Mouse (Mus musculus): ENCODE results near the gene Atg16l2.

Gene Atg16l2

DNA sequence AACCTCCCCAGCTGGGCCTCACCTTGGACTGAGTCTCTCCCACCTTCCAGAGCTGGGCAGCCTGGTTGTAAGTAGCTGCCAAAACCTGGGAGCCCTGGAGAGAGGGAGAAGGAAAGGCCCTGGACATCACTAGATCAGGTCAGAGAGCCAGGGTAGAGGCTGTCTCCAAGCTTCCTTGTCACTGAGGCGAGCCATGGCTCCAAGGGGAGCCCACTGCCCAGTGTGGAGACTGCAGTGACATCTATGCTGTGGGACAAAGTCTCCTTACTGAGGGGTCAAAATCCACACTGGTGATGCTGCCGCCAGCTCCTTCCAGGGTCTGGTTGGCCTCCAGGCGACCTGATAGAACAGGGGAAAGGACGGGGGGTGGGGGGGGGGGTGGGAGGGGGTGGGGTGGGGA lies 10.0 kb downstream of the Atg16l2 start:
- no peak for DNase-seq (ENCODE audit: low read depth, low spot score)

DNA sequence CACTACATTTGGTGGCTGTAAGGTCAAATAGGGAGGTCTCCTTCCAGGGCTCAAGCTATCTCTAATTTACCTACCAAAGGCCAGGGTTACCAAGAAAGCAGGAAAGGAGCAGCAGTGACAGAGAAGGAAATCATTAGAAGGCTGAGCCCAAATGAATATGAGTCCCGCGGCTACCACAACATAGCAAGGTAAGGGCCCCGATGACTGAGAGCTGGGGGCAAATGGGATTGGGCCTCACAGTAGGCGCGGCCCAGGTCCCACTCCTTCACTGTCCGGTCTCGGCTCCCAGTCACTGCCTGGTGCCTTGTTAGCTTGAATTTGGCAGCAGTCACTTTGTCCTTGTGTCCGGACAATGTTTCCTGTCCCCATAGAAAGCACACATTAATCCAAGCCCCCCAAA lies 10.4 kb downstream of the Atg16l2 start:
- no peak for DNase-seq (ENCODE audit: low read depth, low spot score)

DNA sequence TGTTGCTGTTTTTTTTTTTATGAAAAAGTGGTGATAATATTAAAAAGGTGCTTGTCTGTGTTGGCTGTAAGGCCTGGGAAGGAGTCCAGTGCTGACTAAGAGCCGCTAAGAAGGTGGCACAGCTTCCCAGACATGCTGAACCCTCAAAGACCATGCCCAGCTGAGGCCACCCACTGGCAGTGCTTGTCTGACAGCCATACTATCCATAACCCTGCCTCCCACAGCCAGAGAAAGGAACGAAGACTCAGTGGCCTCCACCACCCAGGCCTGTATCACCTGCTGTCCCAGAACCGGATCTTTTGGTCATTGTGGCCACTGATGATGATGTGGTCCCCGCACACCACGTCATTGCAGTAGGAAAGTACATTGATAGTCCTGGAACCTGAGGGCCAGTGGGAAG lies 10.8 kb downstream of the Atg16l2 start:
- DNase-seq (ENCODE audit: low read depth, low spot score) = no peak

DNA sequence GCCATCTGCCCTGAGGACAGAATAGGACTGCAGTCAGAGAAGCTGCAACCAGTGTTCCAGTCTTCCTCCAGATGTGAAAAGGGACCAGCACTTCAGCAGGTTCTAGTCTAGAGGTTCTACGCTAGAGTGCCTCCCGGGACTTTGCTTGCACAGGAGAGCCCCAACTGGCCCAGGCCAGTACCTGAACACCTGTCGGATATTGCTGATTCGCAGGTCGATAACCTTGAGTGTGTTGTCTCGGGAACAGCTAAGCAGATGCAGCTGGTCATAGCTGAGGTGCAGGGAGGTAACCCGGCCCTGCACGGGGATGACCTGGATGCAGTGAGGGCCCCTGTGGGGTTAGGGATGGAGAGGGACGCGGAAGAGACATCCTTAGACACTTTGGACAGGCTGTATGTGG lies 11.7 kb downstream of the Atg16l2 start:
- DNase-seq (ENCODE audit: low read depth, low spot score) = no peak

DNA sequence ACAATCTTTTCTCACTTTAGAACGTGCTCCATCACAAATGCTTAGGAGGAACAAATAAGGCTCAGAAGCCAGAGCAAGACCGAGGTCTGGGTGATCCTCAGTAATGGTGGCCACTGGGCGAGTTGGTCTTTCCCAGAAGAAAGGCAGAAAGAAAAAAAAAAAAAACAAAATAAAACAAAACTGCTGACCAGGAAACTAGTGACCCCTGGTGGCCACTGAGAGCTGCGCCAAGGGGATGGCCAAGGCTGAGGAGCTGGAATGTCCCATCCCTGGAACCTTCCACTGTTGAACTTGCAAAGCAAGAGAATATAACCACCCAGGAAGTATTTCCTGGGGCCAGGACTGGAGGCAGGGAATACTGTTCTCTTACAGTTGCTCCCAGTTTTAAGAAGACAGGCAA lies 13.6 kb downstream of the Atg16l2 start:
- peak; percentile 74 for DNase-seq (ENCODE audit: low read depth, low spot score)

DNA sequence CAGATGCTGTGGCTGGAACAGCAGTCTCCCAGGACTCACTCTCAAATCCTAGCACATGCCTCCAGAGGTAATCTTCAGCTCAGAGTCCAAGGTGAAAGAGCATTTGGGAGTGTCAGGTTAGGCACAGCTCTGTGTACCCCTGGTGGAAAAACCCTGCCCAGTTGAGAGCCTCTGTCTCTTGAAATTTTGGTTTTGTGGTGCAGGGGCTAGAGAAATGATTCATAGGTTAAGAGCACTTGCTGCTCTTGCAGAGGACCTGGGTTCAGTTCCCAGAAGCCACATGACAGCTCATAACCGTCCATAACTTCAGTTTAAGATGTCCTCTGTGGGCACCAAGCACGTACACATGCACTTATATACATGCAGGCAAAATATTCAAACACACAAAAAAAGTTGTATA lies 14.2 kb downstream of the Atg16l2 start:
- DNase-seq (ENCODE audit: low read depth, low spot score) = no peak

DNA sequence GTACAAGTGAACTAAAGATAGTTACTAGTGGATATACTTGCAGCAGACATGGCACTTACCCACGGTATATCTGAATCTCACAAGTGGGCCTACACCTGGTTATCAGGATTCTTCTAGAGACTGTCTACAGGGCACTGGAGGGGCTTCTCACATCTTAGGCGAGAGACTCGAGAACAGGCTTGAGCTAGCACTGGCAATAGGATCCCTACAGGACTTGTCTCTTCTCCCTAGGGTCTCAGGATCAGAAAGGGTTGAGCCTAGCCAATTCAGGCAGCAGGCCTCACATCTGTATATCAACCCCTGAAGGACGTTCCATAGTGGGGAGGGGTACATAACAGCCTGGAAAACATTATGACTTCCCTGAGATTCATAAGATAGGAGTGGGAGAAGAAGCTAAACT lies 15.2 kb downstream of the Atg16l2 start:
- no peak for DNase-seq (ENCODE audit: low read depth, low spot score)

DNA sequence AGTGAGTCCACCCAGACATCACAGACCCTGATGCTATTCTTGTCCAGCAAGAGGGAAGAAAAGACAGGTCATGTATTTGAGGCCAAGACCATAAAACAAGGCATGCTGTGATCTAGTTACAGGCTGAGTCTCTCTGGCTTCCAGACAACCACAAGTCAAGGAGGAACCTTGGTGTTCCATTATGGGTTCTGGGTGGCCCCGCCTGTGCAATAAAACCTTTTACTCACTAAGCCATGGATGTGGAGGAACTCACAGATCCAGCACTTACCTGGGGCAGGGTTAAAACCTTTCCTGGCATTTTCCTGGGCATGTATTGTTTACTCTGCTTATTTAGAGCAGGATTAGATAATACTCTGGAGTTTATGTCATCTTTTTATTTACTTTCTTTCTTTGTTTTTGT lies 17.5 kb downstream of the Atg16l2 start:
- DNase-seq (ENCODE audit: low read depth, low spot score) = no peak

DNA sequence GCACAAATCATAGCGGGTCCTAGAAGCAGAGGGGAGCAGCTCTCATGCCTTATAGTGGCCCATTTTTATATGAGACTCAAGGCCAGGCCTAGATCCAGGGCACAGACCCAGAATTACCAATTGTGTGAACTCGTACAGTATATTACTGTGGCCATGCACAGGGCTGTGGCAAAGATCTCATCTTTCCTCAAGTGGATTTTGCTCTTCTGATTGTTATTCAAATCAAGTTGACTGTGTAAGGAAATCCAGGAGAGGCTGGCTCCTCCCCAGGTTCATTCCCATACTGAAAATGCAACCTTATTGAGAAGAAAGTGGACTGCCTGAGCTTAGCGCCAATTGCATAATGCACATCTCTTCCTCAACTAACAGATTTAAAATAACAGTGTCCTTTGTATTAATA lies 19.3 kb downstream of the Atg16l2 start:
- no peak for DNase-seq (ENCODE audit: low read depth, low spot score)

DNA sequence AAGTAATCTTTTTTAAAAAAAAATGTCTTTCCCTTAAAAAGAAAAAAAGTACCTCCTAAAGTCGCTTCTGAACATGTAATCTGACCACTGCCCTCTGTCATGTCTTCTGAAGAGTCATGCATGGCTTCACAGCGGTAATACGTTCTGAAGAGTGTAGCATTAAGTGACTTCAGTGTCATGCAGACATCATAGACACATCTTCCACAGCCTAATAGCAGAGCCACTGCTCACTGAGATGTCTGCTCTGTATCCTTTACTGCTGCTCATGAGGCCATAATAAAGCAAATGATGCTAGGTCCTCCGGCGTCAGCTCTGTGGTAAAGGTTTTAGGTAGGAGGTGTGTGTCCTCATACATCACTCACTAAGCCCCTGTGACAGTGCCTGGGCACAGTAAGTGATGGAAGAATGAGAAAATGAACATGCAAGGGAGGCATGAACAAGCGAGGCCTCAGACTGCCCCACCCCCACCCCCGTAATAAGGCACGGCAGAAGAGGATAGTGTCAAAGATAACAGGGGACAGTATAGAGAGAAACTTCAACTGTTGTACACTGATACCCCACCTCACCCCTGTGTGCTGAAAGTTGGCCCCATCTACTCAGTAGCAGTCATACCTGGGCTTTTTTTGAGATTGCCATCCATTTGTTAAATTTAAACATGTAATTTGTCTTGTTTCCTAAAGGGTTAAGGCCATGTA lies 29.4 kb downstream of the Atg16l2 start:
- no peak for DNase-seq (ENCODE audit: low read depth, low spot score)

DNA sequence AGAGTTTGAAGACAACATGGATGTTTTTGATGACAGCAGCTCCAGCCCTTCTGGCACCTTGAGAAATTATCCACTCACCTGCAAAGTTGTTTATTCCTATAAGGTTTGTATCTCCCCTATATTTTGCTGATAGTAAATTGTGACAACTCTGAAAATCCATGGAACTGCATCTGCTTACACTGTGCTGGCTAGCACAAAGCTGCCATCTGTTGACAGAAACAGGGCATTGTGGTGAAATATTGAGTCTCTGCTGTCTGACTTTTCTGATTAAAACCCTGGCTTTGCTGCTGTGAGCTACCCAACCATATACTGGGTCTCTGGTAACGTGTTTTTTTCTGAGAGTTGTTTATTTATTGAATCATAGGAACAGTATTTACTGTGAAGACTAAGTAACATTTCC lies 30.4 kb downstream of the Atg16l2 start:
- peak; percentile 46 for DNase-seq (ENCODE audit: low read depth, low spot score)

DNA sequence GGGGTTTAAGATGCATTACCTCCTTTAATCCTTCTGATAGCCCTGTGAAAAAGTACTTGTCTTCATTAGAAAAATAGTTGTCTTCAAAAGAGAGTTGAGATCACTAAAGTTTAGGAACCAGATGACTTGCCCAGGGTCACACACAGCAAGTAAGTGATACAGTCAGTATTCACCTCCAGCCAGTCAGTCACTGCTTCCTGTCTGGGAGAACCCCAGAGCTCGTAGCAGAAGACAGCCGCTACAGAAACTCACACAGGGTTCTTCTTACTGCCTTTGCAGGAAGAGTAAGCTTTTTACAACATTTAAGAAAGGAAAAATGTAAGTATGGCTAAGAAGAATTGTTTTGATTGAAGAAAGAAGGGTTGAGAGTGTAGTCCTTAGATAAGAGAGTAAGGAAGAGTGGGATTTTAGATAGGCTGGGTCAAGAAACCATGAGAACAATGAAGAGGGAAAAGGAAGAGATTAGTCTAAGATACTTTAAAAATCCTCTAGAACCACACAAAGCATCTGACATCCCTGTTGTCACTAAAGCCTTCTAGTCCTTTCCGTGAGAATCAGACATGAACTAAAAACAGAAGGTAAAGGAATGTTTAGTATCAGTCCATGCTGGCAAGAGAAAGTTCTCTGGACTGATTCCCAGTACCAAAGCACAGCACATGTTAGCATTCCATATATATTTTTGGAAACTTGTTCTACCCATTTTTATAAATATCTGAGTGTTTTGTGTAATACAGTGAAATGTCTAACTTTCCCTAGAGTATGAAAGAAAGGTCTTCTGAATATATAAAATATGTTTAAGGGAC lies 34.4 kb downstream of the Atg16l2 start:
- DNase-seq (ENCODE audit: low read depth, low spot score) = peak; percentile 85

DNA sequence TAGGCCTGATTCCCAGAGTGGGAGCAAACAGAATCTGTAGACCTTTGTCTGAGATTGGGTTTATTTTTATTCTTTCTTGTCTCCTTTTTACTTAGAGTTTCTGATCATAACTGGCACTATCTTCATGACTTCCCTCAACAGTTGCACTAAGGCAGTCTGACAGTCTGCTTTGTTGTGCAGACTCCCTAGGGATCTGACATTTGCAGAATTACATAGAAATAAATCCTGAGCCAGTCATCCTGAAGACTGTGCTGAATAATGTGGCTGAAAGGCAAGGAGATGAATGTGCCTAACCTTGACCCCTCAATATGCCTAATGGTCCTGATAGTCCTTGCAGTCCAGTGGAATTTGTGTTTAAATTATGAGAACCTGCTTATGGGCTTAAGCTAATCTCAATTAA lies 38.5 kb downstream of the Atg16l2 start:
- peak; percentile 63 for DNase-seq (ENCODE audit: low read depth, low spot score)

DNA sequence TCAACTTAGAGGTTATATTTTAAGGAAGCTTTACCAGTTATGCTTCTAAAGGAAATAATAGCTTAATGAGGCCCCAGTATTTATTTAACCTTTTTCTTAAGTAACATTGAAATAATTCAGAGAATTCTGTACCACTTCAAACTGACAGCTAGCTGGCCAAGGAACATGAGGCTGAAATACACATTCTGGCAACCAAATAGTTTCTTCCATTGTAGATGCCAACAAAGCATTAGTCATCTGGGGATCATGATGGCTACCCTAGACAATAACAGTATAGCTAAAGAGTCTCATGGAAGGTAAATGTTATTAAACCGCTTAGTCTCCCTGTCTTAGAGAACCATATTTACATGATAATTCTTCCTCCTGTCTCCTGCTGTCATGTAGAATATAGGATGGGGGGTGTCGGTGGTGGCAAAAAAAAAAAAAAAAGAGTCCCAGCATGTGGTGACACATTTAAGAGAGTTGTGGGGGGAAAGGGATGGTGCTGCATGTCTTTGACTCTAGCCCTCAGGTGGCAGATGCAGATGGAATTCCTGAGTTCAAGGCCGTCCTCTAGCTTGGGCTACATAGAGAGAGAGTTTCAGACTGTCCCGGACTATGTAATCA lies 40.0 kb downstream of the Atg16l2 start:
- DNase-seq (ENCODE audit: low read depth, low spot score) = peak; percentile 42

DNA sequence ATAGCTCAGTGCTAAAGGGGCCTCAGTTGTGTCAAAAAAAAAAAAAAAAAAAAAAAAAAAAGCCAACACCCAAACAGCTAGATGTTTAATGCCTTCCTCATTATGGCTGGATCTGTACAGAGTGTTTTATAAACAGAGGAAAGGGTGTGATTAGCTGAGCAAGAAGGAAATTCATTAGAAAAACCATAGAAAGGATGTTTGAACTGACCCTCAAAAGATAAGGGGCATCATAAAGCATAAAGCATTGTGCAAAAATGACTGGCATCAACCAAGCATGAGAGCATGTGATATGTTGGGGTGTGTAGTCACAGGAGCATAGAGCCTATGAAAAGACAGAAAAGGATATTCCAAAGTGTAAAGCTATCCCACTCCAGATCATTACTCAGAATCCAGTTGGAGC lies 43.6 kb downstream of the Atg16l2 start:
- no peak for DNase-seq (ENCODE audit: low read depth, low spot score)

DNA sequence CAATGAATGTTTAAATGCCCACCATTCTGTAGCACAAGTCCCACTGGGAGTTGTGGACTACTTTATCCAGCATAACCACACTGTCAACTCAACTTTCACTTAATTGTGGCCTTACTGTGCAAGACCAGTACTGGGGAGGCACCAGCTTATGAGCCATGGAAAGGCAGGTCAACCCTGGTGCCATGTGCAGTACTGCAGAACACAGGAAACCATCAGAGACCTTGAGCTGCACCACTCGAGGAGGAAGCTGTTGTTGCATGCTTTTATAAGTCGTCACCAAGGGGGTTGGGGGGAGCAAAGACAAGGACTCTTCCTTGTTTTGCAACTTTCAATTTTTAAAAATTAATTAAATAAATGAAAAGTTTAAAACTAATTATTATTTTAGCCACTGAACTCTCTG lies 49.0 kb downstream of the Atg16l2 start:
- DNase-seq (ENCODE audit: low read depth, low spot score) = no peak

DNA sequence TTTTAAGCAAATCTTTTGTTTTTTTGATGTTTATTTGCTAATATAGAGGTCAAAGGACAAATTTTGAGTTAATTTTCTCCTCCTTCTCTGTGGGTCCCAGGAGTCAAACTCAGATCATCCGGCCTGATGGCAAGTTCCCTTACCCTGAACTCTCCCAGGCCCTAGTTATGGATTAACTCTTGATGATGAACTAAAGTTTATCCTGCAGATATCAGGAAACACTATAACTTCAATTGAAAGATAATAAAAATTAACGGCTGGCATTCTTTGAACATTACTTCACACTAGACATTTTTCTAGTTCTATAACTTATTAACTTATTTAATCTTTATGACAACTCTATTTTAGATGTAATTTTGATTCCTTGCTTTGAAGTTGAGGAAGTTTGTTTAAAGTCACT lies 52.9 kb downstream of the Atg16l2 start:
- DNase-seq (ENCODE audit: low read depth, low spot score) = no peak

DNA sequence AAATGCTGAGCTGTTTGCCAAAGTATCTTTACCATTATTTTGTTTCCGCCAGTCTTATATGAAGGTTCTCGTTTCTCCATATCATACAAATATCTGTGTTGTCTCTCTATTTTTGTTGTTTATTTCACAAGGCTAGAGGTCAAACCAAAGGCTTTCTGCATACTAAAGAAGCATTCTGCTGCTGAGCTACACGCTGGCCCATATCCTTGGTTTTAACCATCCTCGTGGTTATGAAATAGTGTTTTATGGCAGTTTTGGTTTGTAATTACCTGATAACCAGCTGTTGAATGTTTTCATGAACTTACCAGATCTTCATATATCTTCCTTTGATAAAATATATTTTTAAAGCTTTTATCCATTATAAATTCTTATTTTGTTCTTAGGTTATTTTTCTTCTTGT lies 53.3 kb downstream of the Atg16l2 start:
- DNase-seq (ENCODE audit: low read depth, low spot score) = no peak

DNA sequence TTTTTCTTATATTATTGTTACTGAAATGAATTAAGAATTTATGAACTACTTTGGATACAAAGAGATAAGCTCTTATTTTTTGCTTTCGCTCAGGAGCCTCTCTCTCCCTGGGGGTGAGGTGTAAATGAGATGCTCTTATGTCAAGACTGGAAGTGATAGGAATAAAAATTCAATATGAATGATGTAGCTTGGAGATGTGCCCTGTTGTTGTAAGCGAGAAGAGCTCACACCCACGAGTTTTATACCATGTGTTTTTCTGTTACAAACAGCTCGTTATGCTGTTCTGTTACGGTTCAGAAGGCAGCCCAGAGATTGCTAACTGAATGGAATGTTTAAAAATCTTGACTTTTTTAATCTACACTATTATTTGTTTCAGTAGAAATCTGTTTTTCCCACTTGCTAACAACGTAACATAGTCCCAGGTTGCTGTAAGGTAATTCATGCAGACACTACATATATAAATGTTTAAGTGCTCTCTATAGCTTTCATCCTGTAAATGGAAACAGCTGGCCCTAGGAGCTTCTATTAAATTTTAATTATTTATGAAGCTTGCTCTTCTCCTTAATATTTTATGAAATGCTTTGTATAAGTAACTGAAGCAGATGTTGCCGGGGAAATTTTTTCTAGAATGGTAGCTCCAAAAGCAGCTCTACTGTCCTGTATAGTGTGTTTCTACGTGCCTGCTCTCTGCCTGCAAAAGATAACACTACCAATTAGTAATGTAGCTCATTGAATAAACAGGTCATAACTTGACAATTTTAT lies 65.2 kb downstream of the Atg16l2 start:
- peak; percentile 57 for DNase-seq (ENCODE audit: low read depth, low spot score)

DNA sequence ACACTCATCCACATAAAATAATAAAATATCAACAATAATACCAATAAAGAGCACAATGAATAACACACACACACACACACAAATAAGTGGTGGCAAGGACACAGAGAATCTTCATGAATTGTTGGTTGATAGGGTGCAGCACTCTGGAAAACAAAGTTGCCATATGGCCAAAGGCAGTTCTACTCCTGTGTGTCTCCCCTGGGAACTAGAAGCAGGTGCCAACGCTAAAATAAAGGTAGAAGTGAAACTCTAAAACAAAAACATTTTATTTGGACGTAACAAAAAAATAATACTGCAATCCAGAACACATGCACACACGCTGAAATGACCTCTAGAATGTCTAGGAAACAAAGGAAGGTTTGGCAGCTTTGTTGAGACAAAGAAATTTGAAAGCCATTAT lies 69.3 kb downstream of the Atg16l2 start:
- no peak for DNase-seq (ENCODE audit: low read depth, low spot score)

DNA sequence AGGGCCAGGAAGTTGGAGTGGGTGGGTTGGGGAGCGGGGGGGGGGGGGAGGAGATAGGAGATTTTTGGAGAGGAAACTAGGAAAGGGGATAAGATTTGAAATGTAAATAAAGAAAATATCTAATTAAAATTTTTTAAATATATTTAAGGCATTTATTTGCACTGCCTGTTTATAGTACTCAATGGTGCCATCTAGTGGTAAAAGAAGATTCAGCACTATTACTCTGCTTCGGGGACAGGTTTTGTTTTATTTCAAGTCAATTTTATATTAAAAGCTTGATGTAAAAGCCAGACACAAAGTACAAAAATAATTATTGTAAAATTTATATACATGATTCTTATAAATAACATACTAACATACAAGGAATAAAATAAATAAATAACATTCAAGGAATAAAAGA lies 70.6 kb downstream of the Atg16l2 start:
- DNase-seq (ENCODE audit: low read depth, low spot score) = peak; percentile 66

DNA sequence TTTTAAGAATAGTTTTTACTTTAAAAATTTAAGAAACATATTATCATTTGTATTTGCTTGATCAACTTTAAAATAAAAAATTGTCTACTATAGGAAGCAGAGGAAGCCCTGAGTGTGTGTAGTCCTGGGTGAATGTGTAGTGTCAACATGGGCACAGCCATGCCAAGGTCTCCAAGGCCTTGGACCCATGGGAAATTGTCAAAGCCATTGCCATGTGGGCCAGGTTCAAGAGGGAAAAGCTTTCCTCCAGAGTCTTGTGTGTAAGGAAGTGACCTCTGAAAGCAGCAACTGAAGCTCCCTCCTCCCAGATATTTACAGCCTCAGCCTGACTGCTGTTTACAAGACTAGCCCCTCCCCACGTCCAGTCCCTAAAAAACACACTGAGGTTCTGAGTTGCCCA lies 72.7 kb downstream of the Atg16l2 start:
- DNase-seq (ENCODE audit: low read depth, low spot score) = no peak
